Mouse (Mus musculus) layer of hippocampus, postnatal 10 days (tissue): ENCODE data around the gene Alb. TPM values are rescaled to one million over a fixed set of nuclear protein-coding genes. Genes with fewer than 3 reads are reported as not detected.
A peak's percentile ranks its signal among the peaks of the same experiment; 100 is the strongest.

ENCODE experiments used
- DNase-seq, 2 experiments: peaks; one replicate each; pipeline ENCODE4 v3.0.0; 2021; ENCODE audit warnings: low spot score in 2 of 2
- total RNA-seq, 2 experiments: library from RNA; stranded (reverse); gene quantifications; 2 replicates each; pipeline ENCODE4 v1.2.3; 2021

Alb gene
- total RNA-seq, 2 experiments from 2014 or later, result not detected

GRCm38 (mm10) chr5:90492440-90492839, 31.7 kb downstream of the Alb start:
- DNase-seq, result no peak

- DNase-seq, result no peak
Observed at GRCm38 (mm10) chr5:90494308-90494707, 33.6 kb downstream of the Alb start.

- peak in 1 of 2 experiments; percentile 15 for DNase-seq
Observed at GRCm38 (mm10) chr5:90499509-90499908, 38.8 kb downstream of the Alb start.

- DNase-seq, result peak; percentile 77 to 85
Observed at GRCm38 (mm10) chr5:90500714-90501113, 40.0 kb downstream of the Alb start.

GRCm38 (mm10) chr5:90501752-90502151, 41.1 kb downstream of the Alb start:
- no peak for DNase-seq

GRCm38 (mm10) chr5:90504742-90505141, 44.0 kb downstream of the Alb start:
- DNase-seq, result no peak

- DNase-seq, result no peak
Observed at GRCm38 (mm10) chr5:90506507-90506906, 45.8 kb downstream of the Alb start.

GRCm38 (mm10) chr5:90507411-90507949, 46.8 kb downstream of the Alb start:
- DNase-seq, result no peak

- DNase-seq, result no peak
Observed at GRCm38 (mm10) chr5:90509828-90510592, 49.3 kb downstream of the Alb start.

- no peak for DNase-seq
Observed at GRCm38 (mm10) chr5:90512288-90512955, 51.7 kb downstream of the Alb start.

GRCm38 (mm10) chr5:90515561-90515960, 54.9 kb downstream of the Alb start:
- DNase-seq, result no peak

- no peak for DNase-seq
Observed at GRCm38 (mm10) chr5:90518356-90519100, 57.8 kb downstream of the Alb start, which contains the start of gene Afm. TSS of gene Afm (plus strand) at chr5:90518932.

Other genes with a start within 250 kb of the Alb start
- 10 to 100 TPM; 26.8 to 29.4 TPM for gene Cox18, start 236.9 kb upstream of the Alb start, total RNA-seq
- 100 to 1,000 TPM; 106 to 109 TPM for gene Ankrd17, start 94.3 kb upstream of the Alb start, total RNA-seq
- gene Gm9958, start 93.7 kb upstream of the Alb start, total RNA-seq, result 1 to 10 TPM; 1.5 to 2.4 TPM
- not detected for gene Afp, start 29.8 kb downstream of the Alb start, total RNA-seq
- not detected for gene Afm, start 58.0 kb downstream of the Alb start, total RNA-seq
- gene 5830473C10Rik, start 100.2 kb downstream of the Alb start, total RNA-seq, result under 1 TPM in 1 of 2 experiments, not detected in 1; 0.21 TPM
- gene Rassf6, start 179.8 kb downstream of the Alb start, total RNA-seq, result 1 to 10 TPM; 1.0 to 1.8 TPM